Mouse (Mus musculus) spleen, adult 2 months (tissue): Measurements from ENCODE around the gene Cisd3. TPM values are rescaled to one million over a fixed set of nuclear protein-coding genes. Genes with fewer than 3 reads are reported as not detected.
A peak's percentile ranks its signal among the peaks of the same experiment; 100 is the strongest.

Experiments used
- DNase-seq, 2 experiments: peaks; one replicate each; pipeline versions ENCODE4 v3.0.0 to v3.0.0-alpha.2; 2012 to 2021; ENCODE audit warnings: low spot score in 2 of 2, low read depth in 1 of 2
- H3K27ac ChIP-seq: fragments of 200-500 bp; 2 replicates; pipeline ENCODE4 v1.5.1; 2012; ENCODE audit warnings: low read length, inconsistent platforms; ENCODE audit not compliant: insufficient read depth
- H3K27me3 ChIP-seq: fragments of 200-500 bp; 2 replicates; pipeline ENCODE4 v1.6.1; 2012; ENCODE audit warnings: mild to moderate bottlenecking, moderate library complexity, low read length, inconsistent platforms; ENCODE audit not compliant: control insufficient read depth, insufficient read depth
- H3K36me3 ChIP-seq: fragments of 200-500 bp; 2 replicates; pipeline ENCODE4 v1.6.1; 2012; ENCODE audit warnings: mild to moderate bottlenecking, low read length, inconsistent platforms; ENCODE audit not compliant: control insufficient read depth, insufficient read depth
- H3K4me1 ChIP-seq: fragments of 200-500 bp; 2 replicates; pipeline ENCODE4 v1.6.1; 2011; ENCODE audit warnings: inconsistent platforms; ENCODE audit not compliant: control insufficient read depth, insufficient read depth, insufficient read length
- H3K4me3 ChIP-seq: fragments of 200-500 bp; 2 replicates; pipeline ENCODE4 v1.5.1; 2011; ENCODE audit warnings: mild to moderate bottlenecking, inconsistent platforms; ENCODE audit not compliant: insufficient read depth, insufficient read length; ENCODE audit errors: extremely low read depth
- CTCF ChIP-seq: fragments of 200-500 bp; IDR thresholded peaks from 2 replicates; pipeline ENCODE4 v1.5.1; 2011; ENCODE audit warnings: mild to moderate bottlenecking, inconsistent platforms; ENCODE audit not compliant: insufficient read depth, insufficient read length, insufficient replicate concordance; ENCODE audit errors: extremely low read depth
- POLR2A ChIP-seq: fragments of 200-500 bp; IDR thresholded peaks from 2 replicates; pipeline ENCODE4 v1.6.1; 2011; ENCODE audit warnings: low read depth, low read length, inconsistent platforms
- WGBS: fragments of 180-500 bp; shearing (Covaris S2); methylation state at CpG from one replicate; pipeline ENCODE4 v1.1.7; 2018; 5-methylcytosine and 5-hydroxymethylcytosine counted together
- polyA plus RNA-seq: library from polyadenylated mRNA; depleted of rRNA; stranded (reverse); fragments of >200 nt; gene quantifications from 2 replicates; pipeline ENCODE4 v1.2.3, GENCODE M21; 2012

Cisd3 gene
- polyA plus RNA-seq, 1 experiment, result 17.3 TPM

- Histone ChIP-seq H3K36me3 (peaks cover 78% of the 10 kb centered on the region), H3K4me3 (no peak overlapping the region), H3K4me1 (no peaks in the 10 kb centered on the region; the same call in 1 of the 2 replicates), H3K27me3 (no peaks in the 10 kb centered on the region), H3K27ac (no peak overlapping the region)
- no peak for TF ChIP-seq CTCF
- TF ChIP-seq POLR2A, result no peak
- DNase-seq, result no peak
- WGBS, result 87% methylated on average over 15 of the region's 15 CpGs
These were observed 8.2 kb upstream of the Cisd3 start for GRCm38 (mm10) chr11:97677381-97677780.

- 90% methylated on average over 8 of the region's 8 CpGs for WGBS
These were observed 7.8 kb upstream of the Cisd3 start for GRCm38 (mm10) chr11:97677842-97678241.

GRCm38 (mm10) chr11:97678301-97678700 lies 7.3 kb upstream of the Cisd3 start:
- TF ChIP-seq POLR2A (no peak), CTCF (no peak)
- no peaks in the 10 kb centered on the region for H3K27me3 ChIP-seq
- no peak overlapping the region for H3K27ac ChIP-seq
- H3K4me3 ChIP-seq, result no peak overlapping the region
- no peak for DNase-seq
- WGBS, result 95% methylated on average over 15 of the region's 15 CpGs
- peaks cover 2% of the 10 kb centered on the region; the same call in 1 of the 2 replicates for H3K4me1 ChIP-seq
- peaks cover 71% of the 10 kb centered on the region for H3K36me3 ChIP-seq

More at GRCm38 (mm10) chr11:97677842-97678241, 7.8 kb upstream of the Cisd3 start:
- no peaks in the 10 kb centered on the region for H3K27me3 ChIP-seq
- no peak overlapping the region for H3K4me3 ChIP-seq
- no peaks in the 10 kb centered on the region; the same call in 1 of the 2 replicates for H3K4me1 ChIP-seq
- no peak for TF ChIP-seq POLR2A
- no peak for TF ChIP-seq CTCF
- no peak overlapping the region for H3K27ac ChIP-seq
- peaks cover 75% of the 10 kb centered on the region for H3K36me3 ChIP-seq
- no peak for DNase-seq

GRCm38 (mm10) chr11:97680430-97680829 lies 5.2 kb upstream of the Cisd3 start:
- no peak for TF ChIP-seq CTCF
- no peak for TF ChIP-seq POLR2A
- 90% methylated on average over 12 of the region's 12 CpGs for WGBS
- H3K36me3 ChIP-seq, result peaks cover 52% of the 10 kb centered on the region

GRCm38 (mm10) chr11:97682504-97683055 lies 3.0 kb upstream of the Cisd3 start:
- TF ChIP-seq CTCF, result no peak
- 85% methylated on average over 6 of the region's 6 CpGs for WGBS
- H3K27ac ChIP-seq, result peak overlapping the region; percentile 15
- DNase-seq, result no peak
- H3K4me3 ChIP-seq, result no peak overlapping the region
- H3K36me3 ChIP-seq, result peaks cover 36% of the 10 kb centered on the region
- H3K4me1 ChIP-seq, result peaks cover 21% of the 10 kb centered on the region
- no peaks in the 10 kb centered on the region for H3K27me3 ChIP-seq

More at GRCm38 (mm10) chr11:97680430-97680829, 5.2 kb upstream of the Cisd3 start:
- H3K4me3 ChIP-seq, result no peak overlapping the region
- H3K4me1 ChIP-seq, result peaks cover 17% of the 10 kb centered on the region; the same call in 1 of the 2 replicates
- DNase-seq, result no peak
- H3K27ac ChIP-seq, result no peak overlapping the region
- H3K27me3 ChIP-seq, result no peaks in the 10 kb centered on the region

GRCm38 (mm10) chr11:97684063-97684680 lies 1.5 kb upstream of the Cisd3 start:
- Histone ChIP-seq H3K4me1 (peaks cover 21% of the 10 kb centered on the region), H3K4me3 (peak overlapping the region; percentile 55), H3K27me3 (no peaks in the 10 kb centered on the region), H3K36me3 (peaks cover 22% of the 10 kb centered on the region), H3K27ac (peak overlapping the region; percentile 97)
- peak; percentile 79 to 80 for DNase-seq
- WGBS, result 10% methylated on average over 6 of the region's 6 CpGs
- no peak for TF ChIP-seq CTCF
- peak; percentile 39 for TF ChIP-seq POLR2A

- Histone ChIP-seq H3K4me3 (peak overlapping the region; percentile 55; the same call in 1 of the 2 replicates), H3K27me3 (no peaks in the 10 kb centered on the region), H3K4me1 (peaks cover 21% of the 10 kb centered on the region), H3K36me3 (peaks cover 17% of the 10 kb centered on the region), H3K27ac (peak overlapping the region; percentile 97)
- DNase-seq, result no peak
- TF ChIP-seq CTCF (no peak), POLR2A (no peak)
- 66% methylated on average over 7 of the region's 7 CpGs for WGBS
These were observed 860 bp upstream of the Cisd3 start for GRCm38 (mm10) chr11:97684766-97685165.
